Mouse (Mus musculus) ES-Bruce4 (cell line): ENCODE measurements around the gene Serpinb9. TPM values are rescaled to one million over a fixed set of nuclear protein-coding genes. Genes with fewer than 3 reads are reported as not detected.

ENCODE experiments used
- H3K27ac ChIP-seq: 2 replicates; pipeline ENCODE4 v1.5.1; 2012; ENCODE audit warnings: low read length, inconsistent platforms; ENCODE audit not compliant: insufficient read depth
- H3K27me3 ChIP-seq: 2 replicates; pipeline ENCODE4 v1.6.1; 2012; ENCODE audit warnings: mild to moderate bottlenecking, low read length, inconsistent platforms; ENCODE audit not compliant: control insufficient read depth, poor library complexity, insufficient read depth, severe bottlenecking
- H3K36me3 ChIP-seq: 2 replicates; pipeline ENCODE4 v1.6.1; 2012; ENCODE audit warnings: inconsistent platforms, mild to moderate bottlenecking, low read length, moderate library complexity; ENCODE audit not compliant: control insufficient read depth, poor library complexity, insufficient read depth, severe bottlenecking
- H3K4me1 ChIP-seq: one replicate; pipeline ENCODE4 v1.8.1; 2011; ENCODE audit warnings: low read length; ENCODE audit not compliant: control insufficient read depth, insufficient read depth
- H3K4me3 ChIP-seq: 2 replicates; pipeline ENCODE4 v1.5.1; 2011; ENCODE audit warnings: low read depth, mild to moderate bottlenecking, low read length
- H3K9ac ChIP-seq: 2 replicates; pipeline ENCODE4 v1.6.1; 2012; ENCODE audit warnings: low read depth, mild to moderate bottlenecking, inconsistent platforms; ENCODE audit not compliant: poor library complexity, severe bottlenecking
- H3K9me3 ChIP-seq: replicated peaks from 2 replicates; pipeline ENCODE4 v1.6.1; 2012; ENCODE audit warnings: mild to moderate bottlenecking, low read length, inconsistent platforms; ENCODE audit not compliant: control insufficient read depth, poor library complexity, insufficient read depth, severe bottlenecking
- CTCF ChIP-seq: IDR thresholded peaks from one replicate; pipeline ENCODE4 v1.8.1; 2011; ENCODE audit warnings: low read depth, low read length
- EP300 ChIP-seq: IDR thresholded peaks from 2 replicates; pipeline ENCODE4 v1.6.1; 2011; ENCODE audit warnings: low read depth, low read length; ENCODE audit not compliant: insufficient read depth
- POLR2A ChIP-seq: IDR thresholded peaks from one replicate; pipeline ENCODE4 v1.8.1; 2011; ENCODE audit warnings: low read length; ENCODE audit not compliant: insufficient read depth
- polyA plus RNA-seq: library from polyadenylated mRNA; stranded (reverse); fragments of >200 nt; gene quantifications from 2 replicates; pipeline ENCODE4 v1.2.4, GENCODE M21; 2011; ENCODE audit warnings: low read depth; ENCODE audit not compliant: missing spikeins, insufficient read depth, insufficient read length

Serpinb9 gene
- polyA plus RNA-seq, 1 experiment, result 3.7 TPM

DNA sequence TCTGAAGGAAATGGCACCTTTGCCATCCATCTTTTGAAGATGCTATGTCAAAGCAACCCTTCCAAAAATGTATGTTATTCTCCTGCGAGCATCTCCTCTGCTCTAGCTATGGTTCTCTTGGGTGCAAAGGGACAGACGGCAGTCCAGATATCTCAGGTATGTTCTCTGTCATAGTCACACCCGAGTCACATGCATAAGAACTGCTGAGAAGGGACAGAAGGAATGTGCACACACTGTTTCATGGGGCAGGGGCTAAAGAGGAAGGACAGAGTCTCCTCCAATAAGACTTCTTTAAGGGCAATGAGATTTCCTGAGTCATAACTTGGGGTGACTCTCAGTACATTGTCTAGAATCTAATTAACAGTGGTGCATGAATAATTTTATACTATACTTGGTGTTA lies 3.5 kb downstream of the Serpinb9 start:
- Histone ChIP-seq H3K4me1 (peaks cover 4% of the 10 kb centered on the region), H3K4me3 (no peak overlapping the region), H3K9me3 (no peaks in the 10 kb centered on the region), H3K27ac (no peak overlapping the region), H3K27me3 (no peaks in the 10 kb centered on the region), H3K36me3 (no peaks in the 10 kb centered on the region), H3K9ac (no peak overlapping the region)
- TF ChIP-seq CTCF (no peak), EP300 (no peak), POLR2A (no peak)

DNA sequence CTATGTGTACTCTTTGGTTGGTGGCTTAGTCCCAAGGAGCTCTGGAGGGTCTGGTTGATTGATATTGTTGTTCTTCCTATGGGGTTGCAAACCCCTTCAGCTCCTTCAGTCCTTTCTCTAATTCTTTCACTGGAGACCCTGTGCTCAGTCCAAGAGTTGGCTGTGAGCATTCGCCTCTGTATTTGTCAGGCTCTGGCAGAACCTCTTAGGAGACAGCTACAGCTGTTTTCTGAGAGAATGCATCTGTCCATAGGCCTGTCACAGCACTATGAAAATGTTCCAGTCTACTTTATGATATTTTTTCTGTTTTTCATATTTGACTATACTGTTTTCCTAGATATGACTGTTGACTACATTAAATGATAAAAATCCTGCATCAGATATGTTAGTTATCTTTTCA lies 9.3 kb downstream of the Serpinb9 start:
- TF ChIP-seq CTCF (no peak), EP300 (no peak), POLR2A (no peak)
- H3K4me3 ChIP-seq, result no peak overlapping the region
- no peaks in the 10 kb centered on the region for H3K36me3 ChIP-seq
- H3K27me3 ChIP-seq, result no peaks in the 10 kb centered on the region; the same call in 1 of the 2 replicates
- no peaks in the 10 kb centered on the region for H3K9me3 ChIP-seq
- no peak overlapping the region for H3K27ac ChIP-seq
- no peaks in the 10 kb centered on the region for H3K4me1 ChIP-seq
- H3K9ac ChIP-seq, result no peak overlapping the region

DNA sequence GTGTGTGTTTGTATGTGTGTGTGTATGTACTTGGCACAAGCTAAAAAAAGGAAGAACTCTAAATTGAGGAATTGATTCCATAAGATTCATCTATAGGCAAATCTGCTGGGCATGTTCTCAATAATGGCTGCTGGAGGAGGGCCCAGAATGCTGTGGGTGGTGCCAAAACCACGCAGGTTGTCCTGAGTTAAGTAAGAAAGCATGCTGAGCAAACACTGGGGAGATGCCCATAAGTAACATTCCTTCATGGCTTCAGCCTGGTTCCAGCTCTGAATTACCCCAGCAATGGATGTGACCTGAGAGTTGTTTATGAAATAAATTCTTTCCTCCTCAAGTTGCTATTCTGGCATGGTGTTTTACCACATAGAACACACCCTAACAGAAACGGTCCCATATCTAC lies 10.2 kb downstream of the Serpinb9 start:
- TF ChIP-seq CTCF (no peak), EP300 (no peak), POLR2A (no peak)
- H3K4me1 ChIP-seq, result no peaks in the 10 kb centered on the region
- H3K9ac ChIP-seq, result no peak overlapping the region
- no peaks in the 10 kb centered on the region; the same call in 1 of the 2 replicates for H3K27me3 ChIP-seq
- no peaks in the 10 kb centered on the region for H3K9me3 ChIP-seq
- no peak overlapping the region for H3K4me3 ChIP-seq
- no peak overlapping the region for H3K27ac ChIP-seq
- no peaks in the 10 kb centered on the region for H3K36me3 ChIP-seq

DNA sequence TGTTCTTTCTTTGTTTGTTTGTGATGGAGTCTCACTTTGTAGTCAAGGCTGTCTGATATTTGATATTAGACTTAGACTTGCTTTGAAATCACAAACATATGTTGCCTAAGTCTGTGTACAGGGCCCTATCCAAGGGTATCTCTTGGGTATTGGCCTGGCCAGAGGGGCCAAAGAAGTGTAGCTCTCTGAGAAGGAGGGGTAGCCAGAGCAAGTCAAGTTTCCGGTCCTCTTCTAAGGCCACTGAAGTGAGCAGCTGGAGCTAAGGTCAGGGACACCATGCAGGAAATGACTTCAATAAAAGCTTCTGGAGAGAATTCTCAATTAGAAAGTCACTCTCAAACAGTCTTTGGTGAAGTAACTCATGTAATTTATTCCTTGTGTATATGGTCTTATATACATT lies 19.3 kb downstream of the Serpinb9 start:
- TF ChIP-seq EP300 (no peak), CTCF (no peak), POLR2A (no peak)
- H3K27me3 ChIP-seq, result no peaks in the 10 kb centered on the region
- H3K27ac ChIP-seq, result no peak overlapping the region
- no peak overlapping the region for H3K9ac ChIP-seq
- H3K4me3 ChIP-seq, result no peak overlapping the region
- H3K36me3 ChIP-seq, result no peaks in the 10 kb centered on the region
- peaks cover 4% of the 10 kb centered on the region; the same call in 1 of the 2 replicates for H3K9me3 ChIP-seq
- no peaks in the 10 kb centered on the region for H3K4me1 ChIP-seq

DNA sequence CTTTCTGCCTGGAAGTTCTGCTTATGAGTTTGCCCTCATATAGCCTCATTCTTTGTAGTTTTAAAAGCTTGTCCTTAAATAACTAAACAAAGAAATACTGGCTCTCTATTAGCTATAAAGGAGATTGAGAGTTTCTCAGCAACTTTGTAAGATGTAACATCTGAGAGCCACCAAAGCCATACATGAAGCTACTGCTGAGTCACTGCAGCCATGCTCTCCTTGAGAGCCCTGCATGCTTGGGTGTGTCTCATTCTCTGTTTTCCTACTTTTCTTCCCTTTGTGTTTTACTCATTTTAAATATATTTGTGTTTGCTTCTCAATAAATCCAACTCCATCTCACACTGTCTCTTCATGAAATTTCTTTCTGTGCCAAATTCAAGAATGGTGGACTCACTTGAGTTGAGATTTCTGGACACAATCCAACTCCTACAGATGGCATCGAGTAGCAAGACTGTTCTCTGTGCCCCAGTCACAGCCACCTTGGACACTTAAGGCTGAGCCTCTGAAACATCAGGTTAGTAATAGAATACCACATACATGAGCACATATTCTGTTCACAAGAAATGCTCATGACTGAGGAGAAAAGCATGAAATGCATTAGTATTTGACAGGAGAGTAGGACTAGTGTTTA lies 23.5 kb downstream of the Serpinb9 start:
- Histone ChIP-seq H3K27me3 (no peaks in the 10 kb centered on the region), H3K36me3 (no peaks in the 10 kb centered on the region), H3K27ac (peak overlapping the region; percentile 46; the same call in 1 of the 2 replicates), H3K4me1 (peaks cover 3% of the 10 kb centered on the region), H3K4me3 (no peak overlapping the region), H3K9ac (no peak overlapping the region), H3K9me3 (no peaks in the 10 kb centered on the region)
- no peak for TF ChIP-seq EP300
- TF ChIP-seq CTCF, result no peak
- no peak for TF ChIP-seq POLR2A

DNA sequence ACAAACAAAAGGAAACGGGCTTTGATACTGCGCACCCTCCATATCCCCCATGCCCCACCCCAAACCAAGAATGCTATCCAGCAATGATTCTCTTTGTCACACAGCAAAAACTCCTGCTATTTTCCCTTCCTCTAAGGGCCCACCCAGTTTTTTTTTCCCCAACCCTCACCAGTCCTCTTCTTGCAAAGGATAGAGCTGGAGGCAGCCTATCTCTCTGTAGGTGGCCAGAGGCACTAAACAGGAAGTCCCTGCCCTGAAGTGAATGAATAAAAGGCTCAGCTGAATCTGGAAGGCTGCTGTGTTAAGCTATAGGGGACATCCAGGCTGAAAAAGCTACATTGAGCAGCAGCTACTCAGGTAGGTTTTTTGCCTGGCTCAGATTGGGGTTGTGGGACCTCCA lies 24.2 kb downstream of the Serpinb9 start, which contains the start of gene Serpinb9b:
Serpinb9b (plus strand) TSS at position 173 of the 400 bp plus-strand sequence.
- Histone ChIP-seq H3K36me3 (no peaks in the 10 kb centered on the region), H3K27ac (peak within 1 kb of the TSS; percentile 46), H3K4me1 (peaks cover 3% of the 10 kb centered on the region), H3K9ac (no peak within 1 kb of the TSS), H3K4me3 (no peak within 1 kb of the TSS), H3K9me3 (no peaks in the 10 kb centered on the region), H3K27me3 (no peaks in the 10 kb centered on the region)
- TF ChIP-seq CTCF, result no peak
- TF ChIP-seq POLR2A, result no peak
- no peak for TF ChIP-seq EP300
